ENCODE assay signal across 8 mouse cellular contexts in the genomic region with DNA sequence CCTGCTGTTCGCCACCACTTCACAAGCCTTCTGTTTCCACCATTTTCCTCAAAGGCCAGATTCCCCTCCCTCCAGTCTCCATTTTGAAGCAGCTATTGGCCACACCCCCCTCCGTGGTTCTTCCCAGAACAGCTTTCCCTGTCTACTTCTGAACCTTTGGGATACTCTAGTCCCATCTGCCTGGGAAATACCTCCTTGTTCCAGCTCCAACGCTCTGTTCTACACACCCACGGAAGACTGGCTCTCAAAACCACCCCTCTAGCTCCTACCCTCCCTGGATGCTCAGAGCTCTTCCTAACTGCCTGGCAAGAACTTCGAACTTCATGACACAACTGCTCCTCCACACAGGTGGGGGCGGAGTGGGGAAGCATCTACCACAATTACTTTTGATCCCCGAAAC. TPM values are rescaled to one million over a fixed set of nuclear protein-coding genes. Genes with fewer than 3 reads are reported as not detected.
DNase-seq lines count a peak whose midpoint lies in the region; ATAC-seq and TF ChIP-seq lines count a peak whose summit lies in the region.

No protein-coding gene starts in this region.

- peak overlapping the region; percentile 74 for H3K4me2 ChIP-seq in heart, embryonic 16.5 days (ENCODE audit: low read depth, low read length)
- H3K4me2 ChIP-seq in forebrain, embryonic 12.5 days = peak overlapping the region; percentile 73
- H3K4me2 ChIP-seq in neural tube, embryonic 12.5 days (replicated peaks) = peak overlapping the region; percentile 73

- H3K36me3 ChIP-seq in heart, embryonic 16.5 days (ENCODE audit: control insufficient read depth, insufficient read depth) = no peaks in the 10 kb centered on the region; the same call in 1 of the 2 replicates
- H3K36me3 ChIP-seq in forebrain, embryonic 12.5 days (replicated peaks) = 0 out of 2 replicates have a peak, but pooled peaks cover 3% of the 10 kb centered on the region
- H3K36me3 ChIP-seq in neural tube, embryonic 12.5 days = no peaks in the 10 kb centered on the region

- intact Hi-C loops in left cerebral cortex, adult 2 months (cut with DNase I) = loop anchor here (1.0 kb wide), 1 partner anchor 48 kb away; a partner anchor contains a TSS

- 83% methylated on average over 7 of the region's 7 CpGs for WGBS in heart, embryonic 16.5 days
- WGBS in forebrain, embryonic 12.5 days = 88% methylated on average over 7 of the region's 7 CpGs
- WGBS in neural tube, embryonic 12.5 days = 88% methylated on average over 7 of the region's 7 CpGs

- no peak overlapping the region for H3K27ac ChIP-seq in heart, embryonic 16.5 days (ENCODE audit: low read length)
- H3K27ac ChIP-seq in forebrain, embryonic 12.5 days = 0 out of 2 replicates have a peak overlapping the region, but pooled peaks have one; percentile 27
- H3K27ac ChIP-seq in left cerebral cortex, adult 2 months = peak overlapping the region; percentile 83; the same call in 1 of the 2 replicates
- H3K27ac ChIP-seq in neural tube, embryonic 12.5 days = no peak overlapping the region

- peak overlapping the region; percentile 12 for H3K4me3 ChIP-seq in heart, embryonic 16.5 days (ENCODE audit: low read length)
- H3K4me3 ChIP-seq in forebrain, embryonic 12.5 days (replicated peaks) = peak overlapping the region; percentile 79; the same call in 1 of the 2 replicates
- peak overlapping the region; percentile 20 for H3K4me3 ChIP-seq in left cerebral cortex, adult 2 months
- H3K4me3 ChIP-seq in neural tube, embryonic 12.5 days = no peak overlapping the region

- no peaks in the 10 kb centered on the region for H3K9me3 ChIP-seq in heart, embryonic 16.5 days (replicated peaks; ENCODE audit: control insufficient read depth, low read length)
- H3K9me3 ChIP-seq in forebrain, embryonic 12.5 days = no peaks in the 10 kb centered on the region
- no peaks in the 10 kb centered on the region for H3K9me3 ChIP-seq in neural tube, embryonic 12.5 days

- peak overlapping the region; percentile 30 for H3K9ac ChIP-seq in heart, embryonic 16.5 days (ENCODE audit: low read length)
- H3K9ac ChIP-seq in forebrain, embryonic 12.5 days = no peak overlapping the region
- H3K9ac ChIP-seq in neural tube, embryonic 12.5 days = no peak overlapping the region

- DNase-seq in heart, adult 18-20 months = no peak
- DNase-seq in left cerebral cortex, adult 2 months (ENCODE audit: extremely low spot score in 1 of 2, low spot score in 2 of 2) = peak; percentile 39 to 41
- DNase-seq in urinary bladder, postnatal 10 days (ENCODE audit: low spot score) = no peak

- no peaks in the 10 kb centered on the region for H3K27me3 ChIP-seq in heart, embryonic 16.5 days (ENCODE audit: control insufficient read depth, insufficient read depth, low read length)
- no peaks in the 10 kb centered on the region for H3K27me3 ChIP-seq in forebrain, embryonic 12.5 days
- H3K27me3 ChIP-seq in neural tube, embryonic 12.5 days (replicated peaks) = no peaks in the 10 kb centered on the region

- no peak for TF ChIP-seq CTCF in left cerebral cortex, adult 2 months (IDR thresholded peaks at IDR 0.05)

- no peak for ATAC-seq in heart, embryonic 16.5 days (replicated peaks; ENCODE audit: extremely low read depth, insufficient read depth, low FRiP score)
- ATAC-seq in forebrain, embryonic 12.5 days (ENCODE audit: low FRiP score) = no peak
- no peak for ATAC-seq in neural tube, embryonic 12.5 days (ENCODE audit: low FRiP score, low read depth)
- ATAC-seq in erythroid progenitor cell, adult 5-6 weeks (replicated peaks; ENCODE audit: low FRiP score, poor library complexity, severe bottlenecking) = no peak
- no peak for ATAC-seq in granulocyte monocyte progenitor cell, adult 5-6 weeks (replicated peaks; ENCODE audit: poor library complexity, severe bottlenecking)

- peaks cover 40% of the 10 kb centered on the region for H3K4me1 ChIP-seq in heart, embryonic 16.5 days (ENCODE audit: control insufficient read depth, insufficient read depth, low read length)
- peaks cover 38% of the 10 kb centered on the region for H3K4me1 ChIP-seq in forebrain, embryonic 12.5 days
- H3K4me1 ChIP-seq in neural tube, embryonic 12.5 days = peaks cover 43% of the 10 kb centered on the region

RNA-seq across cellular contexts. Expression of a gene that starts 2.0 kb away (rescaled TPM):
- polyA plus RNA-seq in heart, embryonic 16.5 days (2015; fragmentation: Nextera tagmentation; extraction: Ambion mirVana) = 79.0 and 87.5 TPM in 2 replicates
- 10 to 100 TPM; 36.1 to 36.3 TPM for total RNA-seq in heart, adult 18-20 months (2021)
- polyA plus RNA-seq in forebrain, embryonic 12.5 days (2016; fragmentation: Nextera tagmentation; extraction: Ambion mirVana) = 72.5 and 73.7 TPM in 2 replicates
- total RNA-seq in left cerebral cortex, adult 2 months (2021) = 10 to 100 TPM; 31.2 to 34.6 TPM
- polyA plus RNA-seq in neural tube, embryonic 12.5 days (2016; fragmentation: Nextera tagmentation; extraction: Ambion mirVana) = 81.9 and 82.4 TPM in 2 replicates
- 6.3 and 7.6 TPM in 2 replicates for total RNA-seq in erythroid progenitor cell, adult 5-6 weeks (2015; ENCODE audit: low replicate concordance)
- 4.9 and 7.2 TPM in 2 replicates for total RNA-seq in erythroid progenitor cell, adult 5-6 weeks (2017; ENCODE audit: low replicate concordance)
- total RNA-seq in granulocyte monocyte progenitor cell, adult 5-6 weeks (2014; fragmentation: Nextera tagmentation) = 22.6 and 24.3 TPM in 2 replicates
- 19.2 and 21.0 TPM in 2 replicates for total RNA-seq in granulocyte monocyte progenitor cell, adult 5-6 weeks (2017)

RNA-seq across cellular contexts. Expression of a gene that starts 37.5 kb away (rescaled TPM):
- polyA plus RNA-seq in heart, embryonic 16.5 days (2015; fragmentation: Nextera tagmentation; extraction: Ambion mirVana) = 17.9 and 19.9 TPM in 2 replicates
- total RNA-seq in heart, adult 18-20 months (2021) = 10 to 100 TPM; 17.3 to 19.3 TPM
- 21.9 and 23.0 TPM in 2 replicates for polyA plus RNA-seq in forebrain, embryonic 12.5 days (2016; fragmentation: Nextera tagmentation; extraction: Ambion mirVana)
- total RNA-seq in left cerebral cortex, adult 2 months (2021) = 10 to 100 TPM; 45.5 to 45.8 TPM
- polyA plus RNA-seq in neural tube, embryonic 12.5 days (2016; fragmentation: Nextera tagmentation; extraction: Ambion mirVana) = 21.8 and 22.2 TPM in 2 replicates
- total RNA-seq in erythroid progenitor cell, adult 5-6 weeks (2015; ENCODE audit: low replicate concordance) = 4.2 and 6.1 TPM in 2 replicates
- total RNA-seq in erythroid progenitor cell, adult 5-6 weeks (2017; ENCODE audit: low replicate concordance) = 1.7 and 4.4 TPM in 2 replicates
- total RNA-seq in granulocyte monocyte progenitor cell, adult 5-6 weeks (2014; fragmentation: Nextera tagmentation) = 18.0 and 24.0 TPM in 2 replicates
- total RNA-seq in granulocyte monocyte progenitor cell, adult 5-6 weeks (2017) = 16.9 and 20.0 TPM in 2 replicates

RNA-seq across cellular contexts. Expression of a gene that starts 48.0 kb away (rescaled TPM):
- 43.1 and 44.5 TPM in 2 replicates for polyA plus RNA-seq in heart, embryonic 16.5 days (2015; fragmentation: Nextera tagmentation; extraction: Ambion mirVana)
- total RNA-seq in heart, adult 18-20 months (2021) = 10 to 100 TPM; 36.1 to 41.1 TPM
- 78.9 and 83.5 TPM in 2 replicates for polyA plus RNA-seq in forebrain, embryonic 12.5 days (2016; fragmentation: Nextera tagmentation; extraction: Ambion mirVana)
- 10 to 100 TPM; 59.2 to 60.4 TPM for total RNA-seq in left cerebral cortex, adult 2 months (2021)
- polyA plus RNA-seq in neural tube, embryonic 12.5 days (2016; fragmentation: Nextera tagmentation; extraction: Ambion mirVana) = 89.0 and 91.2 TPM in 2 replicates
- 11.2 and 13.0 TPM in 2 replicates for total RNA-seq in erythroid progenitor cell, adult 5-6 weeks (2015; ENCODE audit: low replicate concordance)
- total RNA-seq in erythroid progenitor cell, adult 5-6 weeks (2017; ENCODE audit: low replicate concordance) = 1.7 and 10.4 TPM in 2 replicates
- total RNA-seq in granulocyte monocyte progenitor cell, adult 5-6 weeks (2014; fragmentation: Nextera tagmentation) = 40.0 and 41.5 TPM in 2 replicates
- total RNA-seq in granulocyte monocyte progenitor cell, adult 5-6 weeks (2017) = 35.7 and 36.5 TPM in 2 replicates

RNA-seq across cellular contexts. Expression of a gene that starts 48.1 kb away (rescaled TPM):
- polyA plus RNA-seq in heart, embryonic 16.5 days (2015; fragmentation: Nextera tagmentation; extraction: Ambion mirVana) = 40.4 and 41.9 TPM in 2 replicates
- total RNA-seq in heart, adult 18-20 months (2021) = 10 to 100 TPM; 12.3 to 13.4 TPM
- polyA plus RNA-seq in forebrain, embryonic 12.5 days (2016; fragmentation: Nextera tagmentation; extraction: Ambion mirVana) = 15.0 and 16.1 TPM in 2 replicates
- total RNA-seq in left cerebral cortex, adult 2 months (2021) = 1 to 10 TPM; 7.5 to 8.2 TPM
- 12.5 and 12.8 TPM in 2 replicates for polyA plus RNA-seq in neural tube, embryonic 12.5 days (2016; fragmentation: Nextera tagmentation; extraction: Ambion mirVana)
- total RNA-seq in erythroid progenitor cell, adult 5-6 weeks (2015; ENCODE audit: low replicate concordance) = 0.72 TPM in 1 of 2 replicates, not detected in the other
- total RNA-seq in erythroid progenitor cell, adult 5-6 weeks (2017; ENCODE audit: low replicate concordance) = 0.15 and 0.90 TPM in 2 replicates
- 7.0 and 12.1 TPM in 2 replicates for total RNA-seq in granulocyte monocyte progenitor cell, adult 5-6 weeks (2014; fragmentation: Nextera tagmentation)
- total RNA-seq in granulocyte monocyte progenitor cell, adult 5-6 weeks (2017) = 5.8 and 7.2 TPM in 2 replicates

Comparison
In these comparisons a context has a peak if more than half of its experiments do, and no peak if none do; other contexts are left out.
1. H3K27ac ChIP-seq: peak in forebrain, embryonic 12.5 days (single experiment) and left cerebral cortex, adult 2 months (single experiment); none in heart, embryonic 16.5 days (single experiment) and neural tube, embryonic 12.5 days (single experiment).
2. DNase-seq: peak in left cerebral cortex, adult 2 months (2 of 2); none in heart, adult 18-20 months (0 of 2) and urinary bladder, postnatal 10 days (single experiment).
3. Peak in every context shown above with its lines, with median percentiles within 50 percentile points of each other: H3K4me2 ChIP-seq.